Mouse (Mus musculus) CH12.LX (cell line): ENCODE results near the gene Lrrc4b.

Experiments used
- CTCF ChIP-seq, 2 experiments: IDR thresholded peaks in 1 of 2; conservative IDR thresholded peaks in 1 of 2; 2 replicates each; pipeline ENCODE4 v1.5.1; 2011 to 2012; ENCODE audit warnings: low read depth in 2 of 2, low read length in 2 of 2, improper control_type of control experiment in 1 of 2, inconsistent platforms in 1 of 2, mild to moderate bottlenecking in 1 of 2, moderate library complexity in 1 of 2
- E2F4 ChIP-seq: IDR thresholded peaks from 2 replicates; pipeline ENCODE4 v1.6.1; 2011; ENCODE audit warnings: low read depth, low read length, improper control_type of control experiment; ENCODE audit not compliant: insufficient replicate concordance
- ELF1 ChIP-seq: IDR thresholded peaks from 2 replicates; pipeline ENCODE4 v1.6.1; 2014; ENCODE audit warnings: low read depth, mild to moderate bottlenecking, inconsistent platforms, low read length, improper control_type of control experiment
- MAX ChIP-seq: IDR thresholded peaks from 2 replicates; pipeline ENCODE4 v1.6.1; 2011; ENCODE audit warnings: low read length, improper control_type of control experiment
- POLR2A ChIP-seq: IDR thresholded peaks from 2 replicates; pipeline ENCODE4 v1.6.1; 2011; ENCODE audit warnings: low read depth, mild to moderate bottlenecking, improper control_type of control experiment, low read length
- SIN3A ChIP-seq: IDR thresholded peaks from 2 replicates; pipeline ENCODE4 v1.6.1; 2012; ENCODE audit warnings: low read length, improper control_type of control experiment, inconsistent platforms

- TF ChIP-seq POLR2A, result no peak
- TF ChIP-seq SIN3A, result no peak
- no peak for TF ChIP-seq MAX
- no peak for TF ChIP-seq E2F4
- TF ChIP-seq CTCF (conservative IDR thresholded peaks at IDR 0.05 in 1 of 2, IDR thresholded peaks at IDR 0.05 in 1 of 2; ENCODE audit: low read depth in 2 of 2, low read length in 2 of 2), result no peak
- no peak for TF ChIP-seq ELF1
These were observed 66.3 kb downstream of the Lrrc4b start for GRCm38 (mm10) chr7:44495086-44495485.
